Mouse (Mus musculus) cerebral cortex, adult 2 months (tissue): ENCODE data around the gene Ccnt1.

Source experiments
- WGBS: fragments of 180-500 bp; shearing (Covaris S2); methylation state at CpG from one replicate; pipeline ENCODE4 v1.1.7; 2018; 5-methylcytosine and 5-hydroxymethylcytosine counted together

The Ccnt1 gene

DNA sequence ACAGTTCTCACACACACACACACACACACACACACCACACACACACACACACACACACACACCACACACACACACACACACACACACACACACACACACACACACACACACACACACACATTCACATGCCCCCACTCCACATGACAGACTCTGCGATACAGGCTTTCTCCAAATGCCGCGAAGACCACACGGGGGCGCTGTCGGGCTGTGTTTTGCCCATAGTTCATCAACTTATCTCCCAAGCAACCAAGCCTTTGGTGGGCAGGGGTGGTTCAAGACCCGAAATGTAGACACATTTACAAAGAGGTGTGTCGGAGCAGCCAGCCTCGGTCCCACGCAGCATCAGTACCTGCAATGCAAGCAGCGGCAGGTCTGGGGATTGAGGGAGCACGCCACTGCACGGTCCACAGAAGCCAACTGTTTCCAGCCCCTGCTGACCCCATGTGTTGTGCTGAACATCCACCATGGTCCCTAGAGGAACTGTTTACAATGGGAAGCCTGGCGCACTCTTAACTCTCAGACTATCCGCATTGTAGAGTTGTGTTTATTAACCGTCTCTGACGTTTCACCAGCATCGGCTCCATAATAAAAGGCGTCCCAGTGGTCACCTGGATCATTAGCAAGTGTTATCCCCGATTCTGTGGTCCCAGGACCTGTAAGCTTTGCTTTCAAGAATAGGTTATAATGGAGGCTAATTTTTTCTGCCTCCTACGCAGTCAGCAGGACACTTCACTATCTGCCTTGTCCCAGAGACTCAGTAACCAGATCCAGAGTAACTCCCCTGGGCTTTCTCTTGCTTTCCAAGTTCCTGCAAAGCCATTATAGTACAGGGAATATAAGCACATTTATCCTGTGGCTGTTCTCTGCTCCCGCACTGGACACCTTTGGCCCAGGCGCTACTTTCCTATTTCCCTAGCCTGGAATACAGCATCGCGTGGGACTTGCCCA is 60.0 kb downstream of the Ccnt1 start:
- 27% methylated on average over 25 of the region's 25 CpGs for WGBS

DNA sequence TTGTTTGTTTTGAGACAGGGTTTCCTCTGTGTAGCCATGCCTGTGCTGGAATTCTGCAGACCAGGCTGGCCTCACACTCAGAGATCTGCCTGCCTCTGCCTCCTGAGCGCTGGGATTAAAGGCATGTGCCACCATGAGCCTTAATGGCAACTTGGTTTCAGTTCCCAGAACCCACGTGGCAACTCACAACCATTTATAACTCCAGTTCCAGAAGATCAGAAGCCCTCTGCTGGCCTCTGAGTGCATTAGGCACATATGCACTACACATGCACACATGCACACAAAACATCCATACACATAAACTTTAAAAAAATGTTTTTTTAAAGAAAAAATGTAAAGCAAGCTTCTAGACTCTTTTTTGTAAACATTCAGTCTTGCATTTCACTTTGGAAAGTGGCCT is 61.3 kb downstream of the Ccnt1 start:
- WGBS = 66% methylated on average over 2 of the region's 2 CpGs

DNA sequence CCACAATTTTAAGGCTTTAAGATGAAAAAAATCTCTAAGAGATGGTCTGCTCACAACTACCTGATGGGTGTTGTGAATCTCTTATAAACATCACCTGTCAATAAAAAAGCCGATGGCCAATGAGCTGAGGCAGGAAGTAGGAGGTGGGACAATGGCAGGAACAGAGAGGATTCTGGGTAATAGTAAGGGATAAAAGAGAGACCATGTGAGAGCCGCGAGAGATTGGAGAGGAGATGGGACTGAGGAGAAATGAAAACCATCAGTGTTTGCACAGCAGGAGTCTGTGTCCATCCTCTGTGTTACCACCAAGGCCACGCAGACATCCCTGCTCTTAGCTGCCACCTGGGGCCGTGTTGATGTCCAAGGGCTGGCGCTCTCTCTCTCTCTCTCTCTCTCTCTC is 63.4 kb downstream of the Ccnt1 start:
- 85% methylated on average over 6 of the region's 6 CpGs for WGBS

DNA sequence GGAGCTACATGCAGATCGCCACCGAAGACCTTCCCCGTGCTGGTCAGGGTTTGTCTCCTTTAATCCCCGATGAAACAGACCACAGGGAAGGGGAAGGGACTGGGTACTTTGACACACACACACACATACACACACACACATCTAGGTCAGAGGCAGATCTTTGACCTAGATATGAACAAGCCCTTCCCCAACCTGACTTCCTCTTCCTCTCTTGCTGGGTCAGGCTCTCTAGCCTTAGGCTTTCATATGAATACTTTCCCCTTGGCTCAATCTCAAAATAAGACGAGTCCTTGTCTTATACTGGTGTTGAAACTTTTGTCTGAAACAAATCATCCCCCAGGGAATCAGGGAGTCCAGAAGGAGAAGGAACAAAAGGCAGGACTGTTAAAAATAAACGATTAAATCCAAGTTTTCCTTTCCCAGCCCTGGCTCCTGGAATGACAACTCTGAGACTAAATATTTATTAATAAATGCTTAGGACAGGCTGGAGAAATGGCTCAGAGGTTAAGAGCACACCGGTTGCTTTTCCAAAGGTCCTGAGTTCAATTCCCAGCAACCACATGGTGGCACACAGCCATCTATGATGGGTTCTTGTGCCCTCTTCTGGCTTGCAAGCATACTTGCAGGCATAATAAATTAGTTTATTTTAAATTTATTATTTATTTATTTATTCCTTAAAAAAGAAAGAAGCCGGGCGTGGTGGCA is 64.3 kb downstream of the Ccnt1 start:
- 78% methylated on average over 9 of the region's 9 CpGs for WGBS

DNA sequence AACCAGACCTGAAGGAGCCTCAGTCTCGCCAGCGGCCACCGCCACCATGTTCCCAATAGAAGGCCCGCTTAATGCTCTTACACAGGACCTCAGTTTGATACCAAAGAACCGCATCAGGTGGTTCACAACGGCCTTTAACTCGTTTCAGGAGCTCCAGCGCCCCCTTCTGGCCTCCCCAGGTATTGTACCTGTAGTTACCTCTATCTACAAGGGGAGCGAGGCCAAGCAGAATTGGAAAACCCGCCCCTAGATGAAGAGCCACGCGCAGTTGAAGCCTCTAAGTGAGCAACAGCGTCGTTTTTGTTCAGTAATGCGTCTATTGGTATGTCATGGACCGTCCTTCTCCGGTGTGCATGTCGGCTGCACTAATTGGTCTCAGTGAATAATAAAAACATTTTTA is 66.2 kb downstream of the Ccnt1 start:
- 15% methylated on average over 18 of the region's 18 CpGs for WGBS

DNA sequence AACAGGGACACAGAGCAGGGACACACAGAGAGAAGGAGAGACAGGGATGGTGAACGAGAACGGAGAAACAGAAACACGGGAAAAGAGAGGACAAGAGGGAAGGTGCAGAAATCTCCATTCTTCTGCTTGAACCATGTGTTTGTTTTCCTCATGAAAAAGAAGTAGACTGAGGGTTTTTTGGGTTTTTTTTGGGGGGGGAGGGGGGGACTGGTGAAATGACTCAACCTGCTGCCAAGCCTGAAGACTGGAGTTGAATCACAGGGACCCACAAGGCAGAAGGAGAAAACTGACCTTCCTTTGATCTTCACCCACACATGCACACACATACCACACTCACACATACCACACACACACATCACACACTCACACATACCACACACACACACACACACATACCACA is 67.4 kb downstream of the Ccnt1 start:
- WGBS = 90% methylated on average over 3 of the region's 3 CpGs

DNA sequence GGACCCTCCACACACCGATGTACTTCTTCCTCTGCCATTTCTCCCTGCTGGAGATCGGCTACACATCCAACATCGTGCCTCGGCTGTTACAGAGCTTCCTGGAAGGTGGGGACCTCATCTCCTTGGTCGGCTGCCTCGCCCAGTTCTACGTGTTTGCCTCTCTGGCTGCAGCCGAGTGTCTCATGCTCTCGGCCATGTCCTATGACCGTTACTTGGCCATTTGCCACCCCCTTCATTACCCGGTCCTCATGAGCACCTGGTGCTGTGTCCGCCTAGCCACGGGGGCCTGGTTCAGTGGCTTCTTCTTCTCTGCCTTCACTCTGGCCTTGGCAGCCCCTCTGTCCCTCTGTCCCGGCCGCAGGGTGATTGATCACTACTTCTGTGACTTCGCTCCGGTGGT is 73.1 kb downstream of the Ccnt1 start:
- WGBS = 91% methylated on average over 17 of the region's 17 CpGs

DNA sequence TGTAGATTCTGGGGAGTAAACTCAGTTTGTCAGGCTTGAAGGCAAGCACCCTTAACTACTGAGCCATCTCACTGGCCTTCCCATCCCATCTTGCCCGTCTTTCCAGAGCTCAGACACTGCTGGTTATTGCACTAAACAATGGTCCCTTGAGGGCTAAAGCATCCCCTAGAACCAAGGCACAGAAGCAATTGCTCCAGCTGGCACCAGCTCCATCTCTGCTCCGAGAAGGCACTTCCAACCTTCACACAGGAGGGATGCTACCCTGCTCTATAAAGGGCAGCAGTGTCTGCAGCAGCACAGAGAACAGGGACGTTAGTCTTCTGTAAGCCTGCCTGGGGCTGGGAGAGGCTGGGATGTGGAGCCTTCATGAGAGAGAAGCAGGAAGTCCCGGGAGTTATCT is 78.6 kb downstream of the Ccnt1 start, which contains the start of gene Olfr279:
Olfr279 (plus strand) TSS at position 301 of the 400 bp plus-strand sequence.
- 53% methylated on average over 4 of the region's 4 CpGs for WGBS

DNA sequence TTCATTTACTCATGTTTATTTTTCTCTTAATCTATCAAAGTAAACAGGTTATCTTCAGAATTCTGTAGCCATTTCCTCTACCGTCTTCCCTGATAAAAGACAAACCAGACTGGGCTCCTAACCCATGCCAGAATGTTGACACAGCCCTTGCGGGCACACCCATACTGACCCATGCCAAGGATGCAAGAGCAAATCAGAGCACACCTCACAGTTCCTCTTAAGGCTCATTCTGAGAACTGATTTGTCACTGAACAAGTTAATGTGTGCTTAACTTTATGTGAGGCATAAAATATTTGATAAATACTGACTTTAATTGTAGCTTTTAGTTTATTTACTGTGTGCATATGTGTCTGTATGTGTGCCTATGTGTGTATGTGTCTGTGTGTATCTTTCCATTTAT is 79.4 kb downstream of the Ccnt1 start:
- 77% methylated on average over 2 of the region's 2 CpGs for WGBS
